Mouse (Mus musculus) embryo, embryonic 10 days (tissue): ENCODE data around the gene Spns3.
A peak's percentile ranks its signal among the peaks of the same experiment; 100 is the strongest.

Source experiments
- DNase-seq: peaks from one replicate; pipeline ENCODE4 v3.0.0-alpha.2; 2015; ENCODE audit warnings: low spot score

The Spns3 gene

DNA sequence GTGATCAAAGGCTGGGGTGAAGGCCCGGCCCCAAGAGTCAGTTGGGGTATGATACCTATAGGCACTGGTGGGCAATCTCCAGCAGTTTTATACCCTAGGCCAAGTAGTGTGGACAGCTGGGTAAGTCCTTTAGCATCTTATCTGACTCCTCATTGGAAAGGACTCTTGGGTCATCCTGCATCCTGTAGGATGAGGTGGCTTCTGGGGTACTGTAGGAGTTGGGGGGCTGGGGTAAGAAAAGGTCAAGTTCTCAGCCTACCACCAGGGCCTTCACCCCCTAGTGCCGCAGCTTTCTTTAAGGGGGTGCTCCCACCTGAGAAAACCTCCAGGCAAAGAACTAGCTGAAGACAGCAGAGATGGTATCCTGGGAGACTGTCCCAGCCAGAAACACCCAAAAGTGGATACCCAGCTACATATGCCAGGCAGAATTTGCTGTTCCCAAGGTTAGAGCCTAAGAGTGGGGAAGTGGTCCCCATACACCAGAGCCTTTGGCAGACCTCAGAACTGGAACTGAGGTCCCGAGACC, 98.1 kb downstream of the Spns3 start:
- DNase-seq, result no peak

DNA sequence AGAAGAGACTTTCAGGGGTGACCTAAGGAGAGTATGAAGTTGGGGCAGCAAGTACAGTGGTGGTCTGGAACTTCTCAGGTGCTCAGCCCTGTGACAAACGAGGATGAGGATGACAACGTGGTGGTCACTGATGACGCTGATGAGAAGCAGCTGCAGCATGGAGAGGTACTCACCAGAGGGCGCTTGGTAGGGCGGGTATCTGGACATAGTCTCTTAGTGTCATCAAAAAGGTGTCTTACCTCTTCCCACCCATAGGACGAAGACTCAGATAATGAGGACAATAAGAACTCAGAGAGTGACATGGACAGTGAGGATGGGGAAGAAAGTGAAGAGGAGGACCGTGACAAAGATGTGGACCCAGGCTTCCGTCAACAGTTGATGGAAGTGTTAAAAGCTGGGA, 102.8 kb downstream of the Spns3 start:
- DNase-seq, result no peak

DNA sequence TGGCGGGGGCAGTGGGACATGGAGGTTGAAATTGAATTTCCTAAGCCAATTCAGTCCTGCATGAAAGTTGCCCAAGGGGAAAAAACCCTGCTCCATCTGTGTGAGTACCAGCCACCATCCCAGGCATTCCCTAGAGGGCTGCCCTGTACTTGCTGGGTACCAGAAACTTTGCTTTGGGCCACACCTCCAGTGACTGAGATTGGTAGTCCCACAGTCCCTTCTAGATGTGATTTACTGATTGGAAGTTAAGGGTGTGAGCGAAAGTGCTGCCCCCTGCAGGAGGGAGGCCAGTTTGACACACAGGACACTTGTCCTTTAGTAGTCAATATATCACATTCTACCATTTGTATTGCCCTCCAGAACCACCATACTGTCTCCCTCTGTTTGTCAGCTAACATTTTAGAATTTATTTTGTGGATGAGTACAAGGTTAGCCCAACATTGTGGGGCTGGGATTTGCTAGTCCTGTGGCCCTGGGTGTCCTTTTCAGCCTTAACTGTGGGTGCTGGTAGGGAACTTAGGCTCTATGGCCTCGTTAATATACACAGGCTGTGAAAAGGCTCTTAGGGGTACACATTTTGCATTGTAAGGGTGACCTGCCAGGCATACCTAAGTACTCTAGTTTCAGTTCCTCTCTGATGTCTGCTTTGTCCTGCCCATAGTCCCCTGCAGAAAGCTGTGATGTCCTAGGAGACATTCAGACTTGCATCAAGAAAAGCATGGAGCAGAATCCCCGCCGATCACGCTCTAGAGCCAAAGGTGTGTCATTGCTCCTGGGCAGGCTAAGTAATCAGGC, 103.8 kb downstream of the Spns3 start:
- peak; percentile 72 for DNase-seq
